Mouse (Mus musculus) CH12.LX (cell line): Measurements from ENCODE around the gene Tsnaxip1.

Source experiments
- CTCF ChIP-seq, 2 experiments: IDR thresholded peaks in 1 of 2; conservative IDR thresholded peaks in 1 of 2; 2 replicates each; pipeline ENCODE4 v1.5.1; 2011 to 2012; ENCODE audit warnings: low read depth in 2 of 2, low read length in 2 of 2, improper control_type of control experiment in 1 of 2, inconsistent platforms in 1 of 2, mild to moderate bottlenecking in 1 of 2, moderate library complexity in 1 of 2
- JUN ChIP-seq: IDR thresholded peaks from 2 replicates; pipeline ENCODE4 v1.6.1; 2011; ENCODE audit warnings: low read depth, mild to moderate bottlenecking, low read length, improper control_type of control experiment, moderate library complexity; ENCODE audit not compliant: insufficient read depth
- MAX ChIP-seq: IDR thresholded peaks from 2 replicates; pipeline ENCODE4 v1.6.1; 2011; ENCODE audit warnings: low read length, improper control_type of control experiment
- NELFE ChIP-seq: IDR thresholded peaks from 2 replicates; pipeline ENCODE4 v1.6.1; 2011; ENCODE audit warnings: low read depth, low read length, improper control_type of control experiment
- NRF1 ChIP-seq: IDR thresholded peaks from 2 replicates; pipeline ENCODE4 v1.6.1; 2014; ENCODE audit warnings: low read depth, mild to moderate bottlenecking, inconsistent platforms, low read length, improper control_type of control experiment, moderate library complexity
- POLR2AphosphoS2 ChIP-seq: IDR thresholded peaks from 2 replicates; pipeline ENCODE4 v1.6.1; 2011; ENCODE audit warnings: low read depth, low read length, improper control_type of control experiment

- no peak for TF ChIP-seq NRF1
- no peak for TF ChIP-seq CTCF (conservative IDR thresholded peaks at IDR 0.05 in 1 of 2, IDR thresholded peaks at IDR 0.05 in 1 of 2; ENCODE audit: low read depth in 2 of 2, low read length in 2 of 2)
- no peak for TF ChIP-seq POLR2AphosphoS2
- no peak for TF ChIP-seq MAX
- no peak for TF ChIP-seq NELFE
- TF ChIP-seq JUN: no peak
These were observed 28.8 kb downstream of the Tsnaxip1 start for GRCm38 (mm10) chr8:105856168-105856835.
